Mouse (Mus musculus): ENCODE data around the gene Slc37a1.
A peak's percentile ranks its signal among the peaks of the same experiment; 100 is the strongest.

The Slc37a1 gene

GRCm38 (mm10) chr17:31290859-31291258 lies 4.3 kb downstream of the Slc37a1 start:
- DNase-seq (ENCODE audit: low spot score in 2 of 2), result no peak

- DNase-seq (ENCODE audit: low spot score in 2 of 2), result no peak
Observed at GRCm38 (mm10) chr17:31294363-31295214, 8.0 kb downstream of the Slc37a1 start.

GRCm38 (mm10) chr17:31295215-31295891 lies 8.8 kb downstream of the Slc37a1 start:
- no peak for DNase-seq (ENCODE audit: low spot score in 2 of 2)

GRCm38 (mm10) chr17:31295892-31296781 lies 9.5 kb downstream of the Slc37a1 start:
- DNase-seq (ENCODE audit: low spot score in 2 of 2), result peak; percentile 79 to 81

- DNase-seq (ENCODE audit: low spot score in 2 of 2), result no peak
Observed at GRCm38 (mm10) chr17:31297521-31297939, 10.9 kb downstream of the Slc37a1 start.

- no peak for DNase-seq (ENCODE audit: low spot score in 2 of 2)
Observed at GRCm38 (mm10) chr17:31298419-31299209, 12.0 kb downstream of the Slc37a1 start.

- no peak for DNase-seq (ENCODE audit: low spot score in 2 of 2)
Observed at GRCm38 (mm10) chr17:31299981-31300380, 13.4 kb downstream of the Slc37a1 start.

- no peak for DNase-seq (ENCODE audit: low spot score in 2 of 2)
Observed at GRCm38 (mm10) chr17:31300736-31301135, 14.1 kb downstream of the Slc37a1 start.

GRCm38 (mm10) chr17:31303401-31303800 lies 16.8 kb downstream of the Slc37a1 start:
- DNase-seq (ENCODE audit: low spot score in 2 of 2), result no peak

- peak in 1 of 2 experiments; percentile 59 for DNase-seq (ENCODE audit: low spot score in 2 of 2)
Observed at GRCm38 (mm10) chr17:31304895-31305775, 18.5 kb downstream of the Slc37a1 start.

- no peak for DNase-seq (ENCODE audit: low spot score in 2 of 2)
Observed at GRCm38 (mm10) chr17:31305776-31306120, 19.2 kb downstream of the Slc37a1 start.

- no peak for DNase-seq (ENCODE audit: low spot score in 2 of 2)
Observed at GRCm38 (mm10) chr17:31307756-31308155, 21.2 kb downstream of the Slc37a1 start.

- no peak for DNase-seq (ENCODE audit: low spot score in 2 of 2)
Observed at GRCm38 (mm10) chr17:31308291-31308816, 21.8 kb downstream of the Slc37a1 start.

GRCm38 (mm10) chr17:31309281-31309793 lies 22.7 kb downstream of the Slc37a1 start:
- DNase-seq (ENCODE audit: low spot score in 2 of 2), result no peak

- no peak for DNase-seq (ENCODE audit: low spot score in 2 of 2)
Observed at GRCm38 (mm10) chr17:31311047-31311446, 24.5 kb downstream of the Slc37a1 start.

- DNase-seq (ENCODE audit: low spot score in 2 of 2), result no peak
Observed at GRCm38 (mm10) chr17:31312648-31313047, 26.1 kb downstream of the Slc37a1 start.

GRCm38 (mm10) chr17:31315046-31315792 lies 28.6 kb downstream of the Slc37a1 start:
- DNase-seq (ENCODE audit: low spot score in 2 of 2), result no peak

GRCm38 (mm10) chr17:31315993-31316392 lies 29.4 kb downstream of the Slc37a1 start:
- DNase-seq (ENCODE audit: low spot score in 2 of 2), result no peak

GRCm38 (mm10) chr17:31316998-31317397 lies 30.4 kb downstream of the Slc37a1 start:
- DNase-seq (ENCODE audit: low spot score in 2 of 2), result no peak

All from urinary bladder, postnatal 4 days (tissue).